Mouse (Mus musculus): ENCODE results near the gene Adamts9. TPM values are rescaled to one million over a fixed set of nuclear protein-coding genes. Genes with fewer than 3 reads are reported as not detected.
A peak's percentile ranks its signal among the peaks of the same experiment; 100 is the strongest.

The Adamts9 gene
- total RNA-seq, 4 experiments from 2014 or later, result 5.9 to 12.6 (median 11.5) TPM

- peak; percentile 85 for DNase-seq (ENCODE audit: low spot score)
Measured at GRCm38 (mm10) chr6:92728084-92728483, 215.2 kb downstream of the Adamts9 start.

- DNase-seq (ENCODE audit: low spot score), result no peak
Measured at GRCm38 (mm10) chr6:92727351-92727986, 215.8 kb downstream of the Adamts9 start.

GRCm38 (mm10) chr6:92726121-92726520 is 217.2 kb downstream of the Adamts9 start:
- DNase-seq (ENCODE audit: low spot score), result peak; percentile 57

DNA sequence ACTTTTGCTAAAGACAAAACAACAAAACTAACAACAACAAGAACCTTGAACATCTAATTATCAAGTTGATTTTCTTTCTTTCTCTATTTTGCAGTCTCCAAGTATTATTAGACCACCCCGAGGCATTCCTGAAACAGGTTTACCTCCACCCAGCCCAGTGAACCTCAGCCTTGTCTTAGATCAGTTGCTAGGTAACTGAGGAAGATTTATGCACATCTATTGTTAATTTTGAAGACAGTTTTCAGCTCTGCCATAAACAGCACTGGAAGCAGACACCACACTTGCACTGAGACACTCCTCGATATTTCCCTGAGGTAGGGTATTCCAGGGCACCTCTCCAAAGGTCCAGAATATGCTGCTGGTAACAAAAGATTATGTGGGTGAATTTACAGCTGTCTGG is 218.9 kb downstream of the Adamts9 start:
- no peak for DNase-seq (ENCODE audit: low spot score)

Other genes with a start within 250 kb of the Adamts9 start
- gene Prickle2, start 237.3 kb downstream of the Adamts9 start, total RNA-seq (2022), result 1 to 10 TPM; 4.2 to 5.7 (median 5.1) TPM
- gene A730049H05Rik, start 127.0 kb downstream of the Adamts9 start, total RNA-seq (2022), result under 1 TPM; 0.11 to 0.22 (median 0.16) TPM
- gene Gm15737, start 74.1 kb downstream of the Adamts9 start, total RNA-seq (2022), result under 1 TPM; 0.20 to 0.72 (median 0.27) TPM